Mouse (Mus musculus) mammary gland, adult 2 months (tissue): ENCODE measurements around the gene Gm21440. TPM values are rescaled to one million over a fixed set of nuclear protein-coding genes. Genes with fewer than 3 reads are reported as not detected.

Experiments used
- polyA plus RNA-seq: library from polyadenylated mRNA; depleted of rRNA; stranded (reverse); fragments of >200 nt; gene quantifications from 2 replicates; pipeline ENCODE4 v1.2.3, GENCODE M21; 2012; ENCODE audit warnings: low replicate concordance; rRNA removed

Gm21440 gene
- not detected in 2 replicates for polyA plus RNA-seq

DNA sequence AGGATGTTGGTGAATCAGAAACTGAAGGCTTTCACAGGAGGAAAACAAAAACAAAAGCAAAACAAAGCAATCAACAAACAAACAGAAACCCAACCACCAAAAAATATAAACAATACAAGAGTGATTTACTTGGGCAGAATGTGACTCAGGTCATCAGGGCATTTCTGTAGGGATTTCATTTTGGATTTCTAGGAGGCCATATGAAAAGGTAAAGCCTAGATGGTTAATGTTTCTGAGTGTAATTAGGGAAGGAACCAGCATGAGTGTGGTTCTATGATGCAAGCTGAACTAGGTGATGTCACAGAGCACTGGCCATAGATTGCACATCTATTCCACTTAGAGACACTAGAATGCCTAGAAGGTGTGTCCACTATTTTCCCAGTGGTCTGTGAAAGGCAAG is at the start of gene Gm21440, which contains the start of gene Gm21454:
TSS of gene Gm21440 (plus strand) at position 301 of the 400 bp plus-strand sequence.
TSS of gene Gm21454 (plus strand) at position 352 of the 400 bp plus-strand sequence.

DNA sequence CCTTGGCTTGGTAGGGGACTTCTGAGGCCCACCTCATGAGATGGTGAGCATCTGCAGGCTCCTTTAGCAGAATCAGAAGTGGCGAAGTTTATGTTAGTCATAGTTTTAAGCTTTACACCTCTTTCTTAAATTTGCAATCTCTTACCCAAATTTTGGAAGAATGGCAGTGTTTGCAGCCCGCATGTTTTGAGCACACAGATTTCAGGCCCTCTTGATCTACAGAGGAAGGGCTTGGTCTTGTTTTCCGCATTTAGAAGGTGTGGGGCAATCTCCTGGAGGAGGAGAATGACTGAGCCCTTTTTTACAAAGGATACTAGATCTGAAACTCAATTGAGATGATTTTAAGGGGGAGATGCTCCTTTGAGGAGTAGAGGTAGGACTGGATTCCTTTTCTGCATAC is 28.4 kb upstream of the Gm21440 start, which contains the start of gene Gm21828:
TSS of gene Gm21828 (minus strand) at position 101 of the 400 bp plus-strand sequence.

Other genes with a start within 250 kb of the Gm21440 start
- not detected in 2 replicates for gene Gm20807, start 209.5 kb upstream of the Gm21440 start, polyA plus RNA-seq
- gene Gm21891, start 118.9 kb upstream of the Gm21440 start, polyA plus RNA-seq: not detected in 2 replicates
- not detected in 2 replicates for gene Gm21425, start 90.4 kb upstream of the Gm21440 start, polyA plus RNA-seq
- not detected in 2 replicates for gene Gm21828, start 28.5 kb upstream of the Gm21440 start, polyA plus RNA-seq
- not detected in 2 replicates for gene Gm21454, start 51 bp downstream of the Gm21440 start, polyA plus RNA-seq
- gene Gm21725, start 96.7 kb downstream of the Gm21440 start, polyA plus RNA-seq: not detected in 2 replicates
- not detected in 2 replicates for gene Gm21866, start 213.2 kb downstream of the Gm21440 start, polyA plus RNA-seq
- gene Gm20773, start 241.6 kb downstream of the Gm21440 start, polyA plus RNA-seq: not detected in 2 replicates